Mouse (Mus musculus): ENCODE data around the gene Oas1e.
"Not testable (repeated sequence)": the region's sequence is repeated elsewhere in the genome, so short reads cannot be mapped to it uniquely, and the experiment has no call there.

Gene Oas1e

GRCm38 (mm10) chr5:120795480-120796034 is at the start of gene Oas1e:
Oas1e (minus strand) TSS chr5:120795530.
- DNase-seq (ENCODE audit: low spot score in 2 of 2) = not testable (repeated sequence)

GRCm38 (mm10) chr5:120844713-120845112 is 49.4 kb upstream of the Oas1e start:
- DNase-seq (ENCODE audit: low spot score in 2 of 2) = no peak

GRCm38 (mm10) chr5:120836731-120837585 is 41.6 kb upstream of the Oas1e start:
- DNase-seq (ENCODE audit: low spot score in 2 of 2) = no peak

- DNase-seq (ENCODE audit: low spot score in 2 of 2) = no peak
Measured at GRCm38 (mm10) chr5:120833335-120834280, 38.3 kb upstream of the Oas1e start.

GRCm38 (mm10) chr5:120831031-120831430 is 35.7 kb upstream of the Oas1e start:
- DNase-seq (ENCODE audit: low spot score in 2 of 2) = no peak

- DNase-seq (ENCODE audit: low spot score in 2 of 2) = no peak
Measured at GRCm38 (mm10) chr5:120818999-120819398, 23.7 kb upstream of the Oas1e start.

GRCm38 (mm10) chr5:120815949-120816348 is 20.6 kb upstream of the Oas1e start:
- no peak for DNase-seq (ENCODE audit: low spot score in 2 of 2)

GRCm38 (mm10) chr5:120813023-120813422 is 17.7 kb upstream of the Oas1e start:
- DNase-seq (ENCODE audit: low spot score in 2 of 2) = no peak

- peak; percentile 68 to 69 for DNase-seq (ENCODE audit: low spot score in 2 of 2)
Measured at GRCm38 (mm10) chr5:120811951-120812819, 16.9 kb upstream of the Oas1e start, which contains the start of gene Oas1c. Oas1c (minus strand) TSS chr5:120812514.

GRCm38 (mm10) chr5:120809171-120809570 is 13.8 kb upstream of the Oas1e start:
- DNase-seq (ENCODE audit: low spot score in 2 of 2) = no peak

- peak; percentile 21 to 28 for DNase-seq (ENCODE audit: low spot score in 2 of 2)
Measured at GRCm38 (mm10) chr5:120806458-120806857, 11.1 kb upstream of the Oas1e start.

GRCm38 (mm10) chr5:120803596-120803995 is 8.3 kb upstream of the Oas1e start:
- no peak for DNase-seq (ENCODE audit: low spot score in 2 of 2)

- DNase-seq (ENCODE audit: low spot score in 2 of 2) = not testable (repeated sequence)
Measured at GRCm38 (mm10) chr5:120798943-120799342, 3.6 kb upstream of the Oas1e start.

GRCm38 (mm10) chr5:120798147-120798546 is 2.8 kb upstream of the Oas1e start:
- not testable (repeated sequence) for DNase-seq (ENCODE audit: low spot score in 2 of 2)

GRCm38 (mm10) chr5:120793043-120793442 is 2.3 kb downstream of the Oas1e start:
- DNase-seq (ENCODE audit: low spot score in 2 of 2) = peak in 1 of 2 experiments; percentile 41

GRCm38 (mm10) chr5:120787042-120787441 is 8.3 kb downstream of the Oas1e start:
- DNase-seq (ENCODE audit: low spot score in 2 of 2) = no peak

GRCm38 (mm10) chr5:120782446-120782845 is 12.9 kb downstream of the Oas1e start:
- DNase-seq (ENCODE audit: low spot score in 2 of 2) = no peak

GRCm38 (mm10) chr5:120781646-120782045 is 13.7 kb downstream of the Oas1e start:
- DNase-seq (ENCODE audit: low spot score in 2 of 2) = no peak

- DNase-seq (ENCODE audit: low spot score in 2 of 2) = no peak
Measured at GRCm38 (mm10) chr5:120779922-120780321, 15.4 kb downstream of the Oas1e start.

GRCm38 (mm10) chr5:120778941-120779340 is 16.4 kb downstream of the Oas1e start:
- DNase-seq (ENCODE audit: low spot score in 2 of 2) = no peak

- DNase-seq (ENCODE audit: low spot score in 2 of 2) = no peak
Measured at GRCm38 (mm10) chr5:120777478-120777877, 17.9 kb downstream of the Oas1e start, which contains the start of gene Oas3. Oas3 (minus strand) TSS chr5:120777661.
